Mouse (Mus musculus) thymus, postnatal 25 days (tissue): ENCODE measurements around the gene Psat1.

Experiments used
- DNase-seq: peaks from one replicate; pipeline ENCODE4 v3.0.0; 2022

Gene Psat1

GRCm38 (mm10) chr19:15855379-15855778 lies 91.8 kb downstream of the Psat1 start:
- DNase-seq, result no peak
